Mouse (Mus musculus) MEL (cell line): ENCODE measurements around the gene Nudt2. TPM values are rescaled to one million over a fixed set of nuclear protein-coding genes. Genes with fewer than 3 reads are reported as not detected.
A peak's percentile ranks its signal among the peaks of the same experiment; 100 is the strongest.

Experiments used
- DNase-seq: peaks from one replicate; pipeline ENCODE4 v3.0.0; 2011; ENCODE audit warnings: low read depth, low spot score
- H3K27ac ChIP-seq: 2 replicates; pipeline ENCODE4 v1.5.1; 2012; ENCODE audit warnings: low read depth, mild to moderate bottlenecking, control low read depth, low read length, moderate library complexity; ENCODE audit not compliant: control insufficient read depth
- H3K27me3 ChIP-seq, 2 experiments: fragments of 150-350 bp in 1 of 2; sonication (generic) in 1 of 2; 2 replicates each; pipeline ENCODE4 v1.6.1; 2012; ENCODE audit warnings: low read length in 2 of 2, mild to moderate bottlenecking in 2 of 2, improper control_type of control experiment in 1 of 2, moderate library complexity in 1 of 2; ENCODE audit not compliant: insufficient read depth in 2 of 2, control insufficient read depth in 1 of 2
- H3K36me3 ChIP-seq, 2 experiments: 2 replicates each; pipeline ENCODE4 v1.6.1; 2012 to 2014; ENCODE audit warnings: low read length in 2 of 2, improper control_type of control experiment in 1 of 2, inconsistent platforms in 1 of 2, mild to moderate bottlenecking in 1 of 2; ENCODE audit not compliant: insufficient read depth in 2 of 2, control insufficient read depth in 1 of 2
- H3K4me1 ChIP-seq, 2 experiments: fragments of 150-350 bp in 1 of 2; sonication (generic) in 1 of 2; 2 replicates each; pipeline ENCODE4 v1.6.1; 2012; ENCODE audit warnings: low read length in 2 of 2, improper control_type of control experiment in 1 of 2, mild to moderate bottlenecking in 1 of 2; ENCODE audit not compliant: insufficient read depth in 2 of 2, control insufficient read depth in 1 of 2
- H3K4me3 ChIP-seq, 2 experiments: fragments of 150-350 bp in 1 of 2; sonication (generic) in 1 of 2; 2 replicates each; pipeline ENCODE4 v1.5.1; 2012; ENCODE audit warnings: low read depth in 2 of 2, low read length in 2 of 2, mild to moderate bottlenecking in 2 of 2, moderate library complexity in 2 of 2, control low read depth in 1 of 2, improper control_type of control experiment in 1 of 2; ENCODE audit not compliant: control insufficient read depth in 1 of 2, insufficient read depth in 1 of 2
- H3K79me2 ChIP-seq: 2 replicates; pipeline ENCODE4 v1.6.1; 2012; ENCODE audit warnings: mild to moderate bottlenecking, low read length, moderate library complexity; ENCODE audit not compliant: control insufficient read depth, poor library complexity, insufficient read depth
- H3K9ac ChIP-seq: 2 replicates; pipeline ENCODE4 v1.6.1; 2012; ENCODE audit warnings: low read depth, mild to moderate bottlenecking, control low read depth, low read length, moderate library complexity; ENCODE audit not compliant: control insufficient read depth, poor library complexity, severe bottlenecking
- H3K9me3 ChIP-seq: fragments of 150-350 bp; sonication (generic); replicated peaks from 2 replicates; pipeline ENCODE4 v1.6.1; 2012; ENCODE audit warnings: mild to moderate bottlenecking, low read length, improper control_type of control experiment, moderate library complexity; ENCODE audit not compliant: insufficient read depth
- BHLHE40 ChIP-seq: IDR thresholded peaks from 2 replicates; pipeline ENCODE4 v1.6.1; 2012; ENCODE audit warnings: low read depth, mild to moderate bottlenecking, inconsistent platforms, low read length, improper control_type of control experiment, borderline replicate concordance
- CHD1 ChIP-seq: IDR thresholded peaks from 2 replicates; pipeline ENCODE4 v1.6.1; 2012; ENCODE audit warnings: low read depth, mild to moderate bottlenecking, inconsistent platforms, low read length, improper control_type of control experiment
- CHD2 ChIP-seq: IDR thresholded peaks from 2 replicates; pipeline ENCODE4 v1.6.1; 2011; ENCODE audit warnings: low read length, improper control_type of control experiment
- E2F4 ChIP-seq: IDR thresholded peaks from 2 replicates; pipeline ENCODE4 v1.6.1; 2011; ENCODE audit warnings: low read depth, low read length, improper control_type of control experiment, borderline replicate concordance
- ELF1 ChIP-seq: IDR thresholded peaks from 2 replicates; pipeline ENCODE4 v1.6.1; 2014; ENCODE audit warnings: low read depth, mild to moderate bottlenecking, inconsistent platforms, low read length, improper control_type of control experiment, moderate library complexity
- ETS1 ChIP-seq: IDR thresholded peaks from 2 replicates; pipeline ENCODE4 v1.6.1; 2012; ENCODE audit warnings: low read depth, mild to moderate bottlenecking, inconsistent platforms, low read length, improper control_type of control experiment, moderate library complexity
- GABPA ChIP-seq: IDR thresholded peaks from 2 replicates; pipeline ENCODE4 v1.6.1; 2012; ENCODE audit warnings: low read depth, mild to moderate bottlenecking, inconsistent platforms, low read length, improper control_type of control experiment, moderate library complexity
- HCFC1 ChIP-seq: IDR thresholded peaks from 2 replicates; pipeline ENCODE4 v1.6.1; 2012; ENCODE audit warnings: low read depth, mild to moderate bottlenecking, inconsistent platforms, low read length, improper control_type of control experiment, moderate library complexity
- JUND ChIP-seq: IDR thresholded peaks from 2 replicates; pipeline ENCODE4 v1.6.1; 2011; ENCODE audit warnings: low read depth, mild to moderate bottlenecking, improper control_type of control experiment, low read length
- KAT2A ChIP-seq: conservative IDR thresholded peaks from 2 replicates; pipeline ENCODE4 v1.6.1; 2012; ENCODE audit warnings: low read depth, low read length, improper control_type of control experiment, inconsistent platforms
- NELFE ChIP-seq: IDR thresholded peaks from 2 replicates; pipeline ENCODE4 v1.6.1; 2011; ENCODE audit warnings: low read depth, low read length, improper control_type of control experiment
- NRF1 ChIP-seq: IDR thresholded peaks from 2 replicates; pipeline ENCODE4 v1.6.1; 2014; ENCODE audit warnings: low read depth, mild to moderate bottlenecking, inconsistent platforms, low read length, improper control_type of control experiment, moderate library complexity; ENCODE audit not compliant: poor library complexity, insufficient read depth, severe bottlenecking
- POLR2A ChIP-seq, 2 experiments: IDR thresholded peaks; 2 replicates each; pipeline ENCODE4 v1.6.1; 2011 to 2012; ENCODE audit warnings: low read length in 2 of 2, mild to moderate bottlenecking in 2 of 2, control low read depth in 1 of 2, improper control_type of control experiment in 1 of 2, low read depth in 1 of 2, moderate library complexity in 1 of 2; ENCODE audit not compliant: control insufficient read depth in 1 of 2, insufficient read depth in 1 of 2, poor library complexity in 1 of 2
- RAD21 ChIP-seq: IDR thresholded peaks from 2 replicates; pipeline ENCODE4 v1.6.1; 2011; ENCODE audit warnings: mild to moderate bottlenecking, low read depth, low read length, improper control_type of control experiment
- SIN3A ChIP-seq: IDR thresholded peaks from 2 replicates; pipeline ENCODE4 v1.6.1; 2012; ENCODE audit warnings: low read length, improper control_type of control experiment, inconsistent platforms
- TAL1 ChIP-seq: IDR thresholded peaks from 2 replicates; pipeline ENCODE4 v1.6.1; 2012; ENCODE audit warnings: mild to moderate bottlenecking, inconsistent platforms, low read length, moderate library complexity, mixed read lengths
- USF1 ChIP-seq: IDR thresholded peaks from 2 replicates; pipeline ENCODE4 v1.6.1; 2014; ENCODE audit warnings: low read depth, mild to moderate bottlenecking, inconsistent platforms, low read length, improper control_type of control experiment, moderate library complexity
- ZMIZ1 ChIP-seq: IDR thresholded peaks from 2 replicates; pipeline ENCODE4 v1.6.1; 2012; ENCODE audit warnings: low read depth, mild to moderate bottlenecking, inconsistent platforms, low read length, improper control_type of control experiment, moderate library complexity
- ZNF384 ChIP-seq: IDR thresholded peaks from 2 replicates; pipeline ENCODE4 v1.6.1; 2012; ENCODE audit warnings: low read depth, mild to moderate bottlenecking, inconsistent platforms, low read length, improper control_type of control experiment
- polyA plus RNA-seq, 2 experiments: library from polyadenylated mRNA; stranded (reverse) in 1 of 2; unstranded in 1 of 2; fragments of >175 nt in 1 of 2; fragments of >200 nt in 1 of 2; gene quantifications; 2 replicates each; pipeline versions ENCODE4 v1.2.1 to v1.2.4; 2012; ENCODE audit warnings: low replicate concordance in 2 of 2, low read depth in 1 of 2; ENCODE audit not compliant: insufficient read length in 2 of 2, insufficient read depth in 1 of 2, missing spikeins in 1 of 2
- total RNA-seq: library from RNA; depleted of rRNA; stranded (reverse); fragments of 300-350 nt; gene quantifications from 2 replicates; pipeline ENCODE4 v1.2.3, GENCODE M21; 2012

The Nudt2 gene
- total and polyA plus RNA-seq, 3 experiments: 19.2 to 25.3 TPM; not detected in 1

DNA sequence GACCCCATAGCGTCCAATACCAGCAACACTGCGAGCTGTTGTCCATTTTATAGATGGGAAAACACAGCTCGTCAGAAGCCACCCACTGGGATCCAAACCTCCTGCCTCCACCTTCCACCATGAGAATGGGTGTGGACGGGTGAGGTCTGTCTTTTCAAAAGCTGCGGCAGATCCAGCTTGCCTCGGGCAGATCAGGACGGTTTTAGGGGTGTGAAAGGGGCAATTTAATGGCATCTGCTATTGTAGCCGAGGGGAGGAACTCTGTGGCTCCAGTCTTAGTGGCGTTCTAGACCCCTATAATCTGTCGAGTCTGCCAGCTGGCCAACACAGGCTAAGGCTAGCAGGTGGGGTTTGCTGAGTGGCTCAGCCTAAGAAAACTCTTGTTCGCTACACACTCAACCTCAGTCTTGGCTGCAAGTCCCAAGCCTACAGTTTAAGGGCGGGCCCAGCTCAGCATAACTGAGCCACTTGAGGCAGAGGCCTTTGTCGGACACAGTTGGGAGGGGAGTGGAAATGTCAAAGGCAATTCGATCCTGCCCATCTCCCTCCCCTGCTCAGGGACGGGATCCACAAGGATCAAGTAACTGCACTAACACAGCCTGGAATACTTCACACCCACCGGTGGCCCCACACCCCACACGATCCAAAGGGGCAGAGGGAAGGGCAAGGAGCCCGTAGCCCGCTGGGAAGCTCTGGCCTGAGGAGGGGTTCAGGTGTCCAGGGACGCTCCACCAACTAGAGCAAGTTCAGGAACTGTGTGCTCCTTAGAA is 37.4 kb downstream of the Nudt2 start:
- DNase-seq: peak; percentile 64
- Histone ChIP-seq H3K79me2 (no peaks in the 10 kb centered on the region), H3K27me3 (no peaks in the 10 kb centered on the region), H3K9me3 (no peaks in the 10 kb centered on the region), H3K9ac (peak overlapping the region; percentile 58)
- TF ChIP-seq POLR2A (IDR thresholded peaks at IDR 0.05; ENCODE audit: control insufficient read depth in 1 of 2, insufficient read depth in 1 of 2, low read depth in 1 of 2, low read length in 2 of 2, poor library complexity in 1 of 2) (no peak), ZNF384 (no peak), SIN3A (no peak), BHLHE40 (no peak), ELF1 (no peak), ETS1 (no peak), CHD2 (no peak), GABPA (no peak), ZMIZ1 (no peak), HCFC1 (no peak), CHD1 (no peak), USF1 (no peak), E2F4 (no peak), TAL1 (no peak), JUND (no peak), NRF1 (no peak), RAD21 (no peak)
- TF ChIP-seq, all 39 proteins: peak for 0
- Histone ChIP-seq H3K27ac (no peak overlapping the region), H3K4me3 (peak overlapping the region; percentile 60 to 88), H3K4me1 (peaks cover 4 to 31% of the 10 kb centered on the region in 2 experiments; a peak in 3 of 4 replicates), H3K36me3 (peaks cover 0 to 19% of the 10 kb centered on the region in 2 experiments; a peak in 2 of 4 replicates)

DNA sequence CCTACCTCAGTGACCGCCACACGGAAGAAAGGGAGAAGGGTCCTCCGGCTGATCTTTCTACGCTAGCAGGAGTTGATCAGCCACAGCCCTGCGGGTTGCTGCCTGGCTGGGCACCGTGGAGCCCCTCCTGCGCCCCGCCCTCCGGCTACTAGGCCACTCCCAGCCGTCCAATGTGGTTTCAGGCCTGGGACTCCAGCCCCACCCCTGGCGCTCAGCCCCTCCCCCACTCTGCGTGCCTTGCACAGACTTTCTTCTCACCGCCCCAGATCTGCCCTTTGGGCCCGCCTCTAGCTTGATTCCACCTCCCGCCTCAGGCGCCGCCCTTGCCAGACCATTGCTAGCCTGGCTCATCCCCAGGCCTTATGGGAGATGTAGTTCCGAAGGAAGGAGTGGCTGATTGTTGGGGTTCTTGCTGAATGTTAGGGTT is 38.0 kb downstream of the Nudt2 start, which contains the start of gene AI464131:
Gene AI464131 (minus strand): TSS at position 91 of the 427 bp plus-strand sequence.
- Histone ChIP-seq H3K4me1 (peaks cover 4 to 34% of the 10 kb centered on the region in 2 experiments; a peak in 3 of 4 replicates), H3K27me3 (no peaks in the 10 kb centered on the region), H3K9ac (peak within 1 kb of the TSS; percentile 58)

More for the DNA sequence above, 38.0 kb downstream of the Nudt2 start, which contains the start of gene AI464131:
- peak; percentile 57; the same call in 1 of the 2 replicates for TF ChIP-seq ELF1
- peak; percentile 54; the same call in 1 of the 2 replicates for TF ChIP-seq NRF1
- no peak for TF ChIP-seq ETS1
- peak; percentile 68; the same call in 1 of the 2 replicates for TF ChIP-seq KAT2A
- TF ChIP-seq SIN3A: peak; percentile 54; the same call in 1 of the 2 replicates
- TF ChIP-seq POLR2A (IDR thresholded peaks at IDR 0.05; ENCODE audit: control insufficient read depth in 1 of 2, insufficient read depth in 1 of 2, low read depth in 1 of 2, low read length in 2 of 2, poor library complexity in 1 of 2): peak in 1 of 2 experiments; percentile 35; a peak in 1 of 4 replicates
- TF ChIP-seq NELFE: no peak
- TF ChIP-seq HCFC1: peak; percentile 97
- Histone ChIP-seq H3K27ac (no peak within 1 kb of the TSS), H3K4me3 (peak within 1 kb of the TSS; percentile 60 to 88), H3K9me3 (no peaks in the 10 kb centered on the region), H3K79me2 (no peaks in the 10 kb centered on the region), H3K36me3 (peaks cover 0 to 19% of the 10 kb centered on the region in 2 experiments; a peak in 2 of 4 replicates)
- DNase-seq: peak; percentile 98
